Mouse (Mus musculus) ES-E14 (cell line): ENCODE data around the gene Pogz.

Source experiments
- CHD2 ChIP-seq: IDR thresholded peaks from 2 replicates; pipeline ENCODE4 v1.6.1; 2014; ENCODE audit warnings: mild to moderate bottlenecking, low read depth, low read length, inconsistent platforms
- HCFC1 ChIP-seq: IDR thresholded peaks from 2 replicates; pipeline ENCODE4 v1.6.1; 2012; ENCODE audit warnings: low read length, inconsistent platforms, borderline replicate concordance; ENCODE audit not compliant: insufficient read depth
- MAFK ChIP-seq: IDR thresholded peaks from 2 replicates; pipeline ENCODE4 v1.6.1; 2014; ENCODE audit warnings: mild to moderate bottlenecking, low read depth, low read length, inconsistent platforms; ENCODE audit not compliant: insufficient read depth
- ZC3H11A ChIP-seq: IDR thresholded peaks from 2 replicates; pipeline ENCODE4 v1.6.1; 2012; ENCODE audit warnings: low read depth, mild to moderate bottlenecking, inconsistent platforms, low read length, borderline replicate concordance
- ZNF384 ChIP-seq: IDR thresholded peaks from 2 replicates; pipeline ENCODE4 v1.6.1; 2012; ENCODE audit warnings: low read depth, low read length, inconsistent platforms

GRCm38 (mm10) chr3:94793672-94794071 is 43.7 kb upstream of the Pogz start:
- TF ChIP-seq ZC3H11A (no peak), CHD2 (no peak), MAFK (no peak), HCFC1 (no peak), ZNF384 (no peak)
